Mouse (Mus musculus) olfactory bulb, adult 2 months (tissue): ENCODE data around the gene Mycbp.

Experiments
- CTCF ChIP-seq: fragments of 200-500 bp; IDR thresholded peaks from 2 replicates; pipeline ENCODE4 v1.5.1; 2012; ENCODE audit warnings: low read depth, mild to moderate bottlenecking, low read length, moderate library complexity; ENCODE audit not compliant: insufficient read depth
- POLR2A ChIP-seq: fragments of 200-500 bp; IDR thresholded peaks from 2 replicates; pipeline ENCODE4 v1.6.1; 2012; ENCODE audit warnings: mild to moderate bottlenecking, low read depth, low read length, moderate library complexity; ENCODE audit not compliant: insufficient read depth

- TF ChIP-seq POLR2A (no peak), CTCF (no peak)
These were observed 5.9 kb upstream of the Mycbp start for GRCm38 (mm10) chr4:123898696-123899095.
